Mouse (Mus musculus) G1E (cell line): ENCODE measurements at regions not wholly inside any gene's neighbourhood (a gene's known extent, or its start where the extent isn't known, plus 50 kb on each side); places are given as distances from the start of the nearest gene placed in this dataset.

Experiments used
- CTCF ChIP-seq: IDR thresholded peaks from 2 replicates; pipeline ENCODE4 v1.5.1; 2012; ENCODE audit warnings: low read depth, low read length, inconsistent platforms, mixed read lengths
- GATA1 ChIP-seq: IDR thresholded peaks from 2 replicates; pipeline ENCODE4 v1.6.1; 2012; ENCODE audit warnings: borderline replicate concordance, low read length, inconsistent platforms, mixed read lengths

DNA sequence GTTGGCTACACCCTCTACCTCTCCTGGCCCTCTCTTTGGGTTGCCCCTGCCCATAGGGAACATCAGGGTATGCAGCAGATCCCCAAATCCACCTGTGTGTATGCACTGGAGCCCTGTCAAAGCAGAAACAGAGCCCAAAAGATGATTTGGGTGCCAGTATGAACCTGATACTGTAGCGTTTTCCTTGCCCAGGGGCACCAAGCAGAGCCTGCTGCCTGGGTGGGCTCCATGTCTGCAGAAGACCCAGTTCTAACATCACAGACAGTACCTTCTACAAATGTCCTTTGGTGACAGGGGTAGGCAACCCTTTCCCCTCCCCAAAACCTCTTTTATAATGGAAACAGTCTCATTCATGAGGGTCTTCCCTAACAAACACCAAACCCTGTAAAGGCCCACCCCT is 472.5 kb downstream of the Rps24 start:
- TF ChIP-seq CTCF (no peak), GATA1 (no peak)
